Mouse (Mus musculus): Measurements from ENCODE around the gene Pde10a. TPM values are rescaled to one million over a fixed set of nuclear protein-coding genes. Genes with fewer than 3 reads are reported as not detected.

Pde10a gene
- polyA plus RNA-seq, 1 experiment from 2014 or later: 1.3 TPM

DNA sequence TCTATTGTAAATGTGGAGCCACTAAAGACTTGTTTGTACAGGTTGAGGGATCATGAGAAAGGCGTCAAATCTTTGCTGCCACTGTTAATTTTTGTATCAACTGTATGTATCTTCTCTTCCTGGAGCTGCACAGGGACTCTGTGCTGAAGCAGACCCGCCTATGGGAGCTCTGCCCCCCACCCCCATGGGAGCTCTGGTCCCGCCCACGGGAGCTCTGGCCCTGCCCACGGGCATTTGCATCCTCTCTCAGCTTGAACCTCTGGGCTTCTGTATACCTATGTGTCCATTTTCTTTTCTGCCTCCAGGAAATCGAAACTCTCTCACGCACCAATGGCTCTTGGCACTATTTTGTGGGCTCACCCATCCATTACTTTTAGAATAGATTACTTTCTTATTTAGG lies 203.5 kb downstream of the Pde10a start:
- Histone ChIP-seq H3K27ac (no peak overlapping the region), H3K4me1 (replicated peaks; ENCODE audit: insufficient read depth, low read length) (0 out of 2 replicates have a peak, but pooled peaks cover 3% of the 10 kb centered on the region), H3K27me3 (ENCODE audit: insufficient read depth, low read length) (no peaks in the 10 kb centered on the region), H3K9ac (ENCODE audit: low read depth, low read length) (no peak overlapping the region), H3K4me2 (ENCODE audit: low read length) (no peak overlapping the region), H3K4me3 (replicated peaks; ENCODE audit: low read depth, low read length) (no peak overlapping the region), H3K9me3 (replicated peaks; ENCODE audit: low read length) (no peaks in the 10 kb centered on the region), H3K36me3 (ENCODE audit: insufficient read depth, low read length) (no peaks in the 10 kb centered on the region)
- DNase-seq (ENCODE audit: low spot score) (peak; percentile 10), ATAC-seq (replicated peaks; ENCODE audit: low FRiP score, low read depth) (no peak; the same call in 1 of the 2 replicates)
- 40% methylated on average over 7 of the region's 7 CpGs for WGBS
- TF ChIP-seq CTCF (IDR thresholded peaks at IDR 0.05; ENCODE audit: low read depth): no peak

DNA sequence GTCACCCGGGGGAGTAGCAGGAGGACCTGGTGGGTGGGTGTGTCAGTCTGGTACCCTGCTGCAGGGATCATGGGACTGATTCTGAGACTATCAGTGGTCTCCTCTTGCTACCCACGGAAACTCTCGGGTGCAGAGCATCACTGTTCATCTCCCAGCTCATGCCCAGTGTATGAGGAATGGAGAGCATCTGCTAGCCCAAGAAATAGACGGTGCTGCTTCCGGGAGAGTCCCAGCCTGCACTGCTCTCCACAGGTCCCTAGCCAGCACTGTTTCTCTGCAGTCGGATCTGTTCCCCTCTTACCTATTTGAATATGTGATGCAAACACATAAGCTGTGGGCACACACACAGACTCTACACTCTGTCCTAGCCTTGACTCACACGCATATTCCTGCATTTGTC lies 204.6 kb downstream of the Pde10a start:
- ATAC-seq (replicated peaks; ENCODE audit: low FRiP score, low read depth): no peak
- no peak for TF ChIP-seq CTCF (IDR thresholded peaks at IDR 0.05; ENCODE audit: low read depth)
- WGBS: 74% methylated on average over 7 of the region's 7 CpGs

GRCm38 (mm10) chr17:8731073-8731472 lies 205.9 kb downstream of the Pde10a start:
- Histone ChIP-seq H3K4me1 (replicated peaks; ENCODE audit: insufficient read depth, low read length) (0 out of 2 replicates have a peak, but pooled peaks cover 3% of the 10 kb centered on the region), H3K27me3 (ENCODE audit: insufficient read depth, low read length) (no peaks in the 10 kb centered on the region), H3K36me3 (ENCODE audit: insufficient read depth, low read length) (no peaks in the 10 kb centered on the region), H3K4me2 (ENCODE audit: low read length) (no peak overlapping the region), H3K4me3 (replicated peaks; ENCODE audit: low read depth, low read length) (no peak overlapping the region), H3K9ac (ENCODE audit: low read depth, low read length) (no peak overlapping the region), H3K9me3 (replicated peaks; ENCODE audit: low read length) (no peaks in the 10 kb centered on the region), H3K27ac (no peak overlapping the region)
- no peak for ATAC-seq (replicated peaks; ENCODE audit: low FRiP score, low read depth)
- peak; percentile 17; the same call in 1 of the 2 replicates for TF ChIP-seq CTCF (IDR thresholded peaks at IDR 0.05; ENCODE audit: low read depth)
- no peak for DNase-seq (ENCODE audit: low spot score)
- 65% methylated on average over 6 of the region's 6 CpGs for WGBS

More for the DNA sequence above, 204.6 kb downstream of the Pde10a start:
- no peak for DNase-seq (ENCODE audit: low spot score)
- Histone ChIP-seq H3K36me3 (ENCODE audit: insufficient read depth, low read length) (no peaks in the 10 kb centered on the region), H3K4me2 (ENCODE audit: low read length) (no peak overlapping the region), H3K9me3 (replicated peaks; ENCODE audit: low read length) (no peaks in the 10 kb centered on the region), H3K27me3 (ENCODE audit: insufficient read depth, low read length) (no peaks in the 10 kb centered on the region), H3K27ac (no peak overlapping the region), H3K4me1 (replicated peaks; ENCODE audit: insufficient read depth, low read length) (0 out of 2 replicates have a peak, but pooled peaks cover 3% of the 10 kb centered on the region), H3K9ac (ENCODE audit: low read depth, low read length) (no peak overlapping the region), H3K4me3 (replicated peaks; ENCODE audit: low read depth, low read length) (no peak overlapping the region)

DNA sequence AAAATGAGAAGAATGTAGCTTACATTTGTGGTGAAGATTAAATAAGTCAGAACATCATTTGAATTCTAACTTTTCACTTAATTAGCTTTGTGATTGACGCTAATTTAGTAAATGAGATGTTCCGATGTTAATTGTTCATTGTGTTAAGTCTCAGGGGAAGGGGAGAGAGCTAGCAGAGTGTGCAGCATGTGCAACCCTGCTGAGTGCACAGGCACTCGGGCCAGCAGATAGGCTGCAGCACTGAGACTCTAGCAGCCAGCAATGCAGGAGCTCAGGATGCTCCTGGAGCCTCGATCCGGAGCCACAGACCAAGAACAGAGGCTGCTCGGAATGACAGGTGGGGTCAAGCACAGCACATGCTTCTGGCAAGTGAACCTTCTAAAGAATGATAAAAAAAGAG lies 211.1 kb downstream of the Pde10a start:
- ATAC-seq (replicated peaks; ENCODE audit: low FRiP score, low read depth) (no peak), DNase-seq (ENCODE audit: low spot score) (no peak)
- Histone ChIP-seq H3K36me3 (ENCODE audit: insufficient read depth, low read length) (no peaks in the 10 kb centered on the region), H3K9me3 (replicated peaks; ENCODE audit: low read length) (no peaks in the 10 kb centered on the region), H3K9ac (ENCODE audit: low read depth, low read length) (no peak overlapping the region), H3K4me1 (replicated peaks; ENCODE audit: insufficient read depth, low read length) (no peaks in the 10 kb centered on the region), H3K4me2 (ENCODE audit: low read length) (no peak overlapping the region), H3K4me3 (replicated peaks; ENCODE audit: low read depth, low read length) (no peak overlapping the region), H3K27ac (no peak overlapping the region), H3K27me3 (ENCODE audit: insufficient read depth, low read length) (no peaks in the 10 kb centered on the region)
- 75% methylated on average over 6 of the region's 6 CpGs for WGBS
- TF ChIP-seq CTCF (IDR thresholded peaks at IDR 0.05; ENCODE audit: low read depth): no peak

DNA sequence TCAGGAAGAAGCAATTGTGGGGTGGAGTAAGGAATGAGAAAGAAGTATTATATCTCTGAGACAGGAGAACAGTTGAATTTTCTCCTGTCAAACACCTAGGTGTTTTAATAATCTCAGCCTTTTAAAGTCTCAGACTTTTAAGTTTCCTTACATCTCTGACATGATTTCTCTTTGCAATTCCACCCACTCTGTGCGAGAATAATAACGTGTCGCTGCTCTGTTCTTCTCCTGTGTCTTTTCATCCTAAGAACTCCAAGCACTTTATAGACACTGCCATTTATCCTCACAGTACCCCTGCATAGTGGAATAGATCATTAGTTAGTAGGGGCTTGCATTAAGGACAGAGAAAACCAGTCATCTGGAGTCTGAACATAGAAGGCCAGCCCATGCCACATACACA lies 217.6 kb downstream of the Pde10a start:
- ATAC-seq (replicated peaks; ENCODE audit: low FRiP score, low read depth): no peak
- no peak overlapping the region for H3K9ac ChIP-seq (ENCODE audit: low read depth, low read length)
- no peaks in the 10 kb centered on the region for H3K4me1 ChIP-seq (replicated peaks; ENCODE audit: insufficient read depth, low read length)
- H3K4me3 ChIP-seq (replicated peaks; ENCODE audit: low read depth, low read length): no peak overlapping the region
- WGBS: 90% methylated on average over 3 of the region's 3 CpGs
- H3K9me3 ChIP-seq (replicated peaks; ENCODE audit: low read length): no peaks in the 10 kb centered on the region
- H3K4me2 ChIP-seq (ENCODE audit: low read length): no peak overlapping the region
- H3K27me3 ChIP-seq (ENCODE audit: insufficient read depth, low read length): no peaks in the 10 kb centered on the region
- H3K36me3 ChIP-seq (ENCODE audit: insufficient read depth, low read length): no peaks in the 10 kb centered on the region
- TF ChIP-seq CTCF (IDR thresholded peaks at IDR 0.05; ENCODE audit: low read depth): no peak
- H3K27ac ChIP-seq: no peak overlapping the region
- no peak for DNase-seq (ENCODE audit: low spot score)

GRCm38 (mm10) chr17:8745334-8745733 lies 220.2 kb downstream of the Pde10a start:
- no peak overlapping the region for H3K27ac ChIP-seq
- no peak overlapping the region for H3K4me3 ChIP-seq (replicated peaks; ENCODE audit: low read depth, low read length)
- no peak overlapping the region for H3K9ac ChIP-seq (ENCODE audit: low read depth, low read length)
- no peak overlapping the region for H3K4me2 ChIP-seq (ENCODE audit: low read length)
- TF ChIP-seq CTCF (IDR thresholded peaks at IDR 0.05; ENCODE audit: low read depth): peak; percentile 52
- no peak for ATAC-seq (replicated peaks; ENCODE audit: low FRiP score, low read depth)
- 61% methylated on average over 1 of the region's 1 CpGs for WGBS
- H3K9me3 ChIP-seq (replicated peaks; ENCODE audit: low read length): no peaks in the 10 kb centered on the region
- no peak for DNase-seq (ENCODE audit: low spot score)
- H3K4me1 ChIP-seq (replicated peaks; ENCODE audit: insufficient read depth, low read length): no peaks in the 10 kb centered on the region
- H3K27me3 ChIP-seq (ENCODE audit: insufficient read depth, low read length): no peaks in the 10 kb centered on the region
- no peaks in the 10 kb centered on the region for H3K36me3 ChIP-seq (ENCODE audit: insufficient read depth, low read length)

DNA sequence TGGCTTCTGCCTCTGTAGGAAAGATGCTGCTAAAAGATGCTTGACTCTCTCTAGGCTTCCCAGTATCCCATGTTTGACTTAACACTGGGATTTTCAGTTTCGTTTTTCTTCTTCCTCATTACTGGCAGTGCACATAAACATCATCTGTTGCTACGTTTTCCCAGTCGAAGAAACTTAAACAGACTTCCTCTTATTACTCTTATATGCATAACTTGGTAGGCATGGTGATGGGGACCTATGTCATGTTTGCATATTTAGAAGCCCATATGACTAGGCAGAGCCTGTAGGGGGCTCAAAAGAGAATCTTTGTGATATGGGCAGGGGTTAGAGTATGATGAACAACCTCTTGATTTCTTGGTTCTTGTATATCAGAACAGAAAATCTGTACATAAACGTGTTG lies 224.3 kb downstream of the Pde10a start:
- ATAC-seq (replicated peaks; ENCODE audit: low FRiP score, low read depth): no peak

More for the DNA sequence above, 224.3 kb downstream of the Pde10a start:
- DNase-seq (ENCODE audit: low spot score): no peak
- no peaks in the 10 kb centered on the region for H3K27me3 ChIP-seq (ENCODE audit: insufficient read depth, low read length)
- H3K4me2 ChIP-seq (ENCODE audit: low read length): no peak overlapping the region
- H3K4me1 ChIP-seq (replicated peaks; ENCODE audit: insufficient read depth, low read length): no peaks in the 10 kb centered on the region
- WGBS: 83% methylated on average over 4 of the region's 4 CpGs
- H3K9ac ChIP-seq (ENCODE audit: low read depth, low read length): no peak overlapping the region
- H3K4me3 ChIP-seq (replicated peaks; ENCODE audit: low read depth, low read length): no peak overlapping the region
- no peaks in the 10 kb centered on the region for H3K36me3 ChIP-seq (ENCODE audit: insufficient read depth, low read length)
- H3K27ac ChIP-seq: no peak overlapping the region
- TF ChIP-seq CTCF (IDR thresholded peaks at IDR 0.05; ENCODE audit: low read depth): no peak
- no peaks in the 10 kb centered on the region for H3K9me3 ChIP-seq (replicated peaks; ENCODE audit: low read length)
